Mouse (Mus musculus) neural tube, embryonic 12.5 days (tissue): Measurements from ENCODE around the gene Apol9a. TPM values are rescaled to one million over a fixed set of nuclear protein-coding genes. Genes with fewer than 3 reads are reported as not detected.

ENCODE experiments used
- ATAC-seq: fragments of 200-750 bp; cut with Nextera tagmentation; 2 replicates; pipeline ENCODE4 v1.8.0; 2017; ENCODE audit warnings: low read depth, mild to moderate bottlenecking, moderate TSS enrichment, moderate library complexity; ENCODE audit not compliant: low FRiP score
- H3K27ac ChIP-seq: fragments of 300-500 bp; sonication (generic); 2 replicates; pipeline ENCODE4 v1.5.1; 2016
- H3K27me3 ChIP-seq: fragments of 300-500 bp; sonication (generic); replicated peaks from 2 replicates; pipeline ENCODE4 v1.6.1; 2016; ENCODE audit warnings: mild to moderate bottlenecking
- H3K36me3 ChIP-seq: fragments of 300-500 bp; sonication (generic); 2 replicates; pipeline ENCODE4 v1.6.1; 2016; ENCODE audit warnings: mild to moderate bottlenecking
- H3K4me1 ChIP-seq: fragments of 300-500 bp; sonication (generic); 2 replicates; pipeline ENCODE4 v1.6.1; 2016
- H3K4me2 ChIP-seq: fragments of 300-500 bp; sonication (generic); replicated peaks from 2 replicates; pipeline ENCODE4 v1.6.1; 2016; ENCODE audit warnings: mild to moderate bottlenecking
- H3K4me3 ChIP-seq: fragments of 300-500 bp; sonication (generic); 2 replicates; pipeline ENCODE4 v1.5.1; 2016
- H3K9ac ChIP-seq: fragments of 300-500 bp; sonication (generic); 2 replicates; pipeline ENCODE4 v1.6.1; 2016; ENCODE audit warnings: mild to moderate bottlenecking
- H3K9me3 ChIP-seq: fragments of 300-500 bp; sonication (generic); 2 replicates; pipeline ENCODE4 v1.6.1; 2016; ENCODE audit warnings: mild to moderate bottlenecking
- WGBS: fragments of 180-500 bp; shearing (Covaris S2); methylation state at CpG from one replicate; pipeline ENCODE4 v1.1.7; 2016; 5-methylcytosine and 5-hydroxymethylcytosine counted together
- polyA plus RNA-seq: library from polyadenylated mRNA; unstranded; fragments of >200 nt; fragmentation: Nextera tagmentation; extraction: Ambion mirVana; gene quantifications from 2 replicates; pipeline ENCODE4 v1.2.1, GENCODE M21; 2016

The Apol9a gene
- polyA plus RNA-seq, 1 experiment from 2014 or later = 0.24 TPM

DNA sequence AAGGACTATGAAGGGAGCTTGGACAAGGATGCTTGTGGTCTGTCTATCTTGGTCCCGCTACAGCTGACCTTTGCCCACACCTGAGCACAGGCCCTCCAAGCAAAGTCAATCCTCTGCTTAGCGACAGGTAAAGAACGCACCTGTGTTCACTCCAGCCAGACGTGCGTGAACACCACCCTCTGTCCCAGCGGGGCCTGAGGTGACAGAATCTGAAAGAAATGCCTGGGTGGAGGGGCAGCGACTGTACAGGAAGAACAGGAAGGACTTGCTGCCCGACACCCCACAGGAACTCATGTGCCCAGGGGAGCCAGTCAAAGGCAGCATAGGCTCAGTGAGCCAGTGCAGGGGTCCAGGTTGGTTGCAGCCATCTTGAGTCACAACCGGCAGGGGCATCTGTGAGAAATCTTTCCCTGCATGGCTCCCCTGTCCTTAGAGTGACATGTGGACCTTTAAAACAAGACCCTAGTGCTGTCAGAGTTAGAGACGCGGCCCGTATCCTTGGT is 42.1 kb downstream of the Apol9a start:
- Histone ChIP-seq H3K9ac (no peak overlapping the region), H3K4me2 (peak overlapping the region; percentile 33; the same call in 1 of the 2 replicates), H3K4me3 (no peak overlapping the region), H3K27me3 (no peaks in the 10 kb centered on the region), H3K36me3 (no peaks in the 10 kb centered on the region), H3K27ac (no peak overlapping the region), H3K9me3 (no peaks in the 10 kb centered on the region), H3K4me1 (peaks cover 19% of the 10 kb centered on the region; the same call in 1 of the 2 replicates)
- ATAC-seq = no peak
- 93% methylated on average over 12 of the region's 12 CpGs for WGBS

DNA sequence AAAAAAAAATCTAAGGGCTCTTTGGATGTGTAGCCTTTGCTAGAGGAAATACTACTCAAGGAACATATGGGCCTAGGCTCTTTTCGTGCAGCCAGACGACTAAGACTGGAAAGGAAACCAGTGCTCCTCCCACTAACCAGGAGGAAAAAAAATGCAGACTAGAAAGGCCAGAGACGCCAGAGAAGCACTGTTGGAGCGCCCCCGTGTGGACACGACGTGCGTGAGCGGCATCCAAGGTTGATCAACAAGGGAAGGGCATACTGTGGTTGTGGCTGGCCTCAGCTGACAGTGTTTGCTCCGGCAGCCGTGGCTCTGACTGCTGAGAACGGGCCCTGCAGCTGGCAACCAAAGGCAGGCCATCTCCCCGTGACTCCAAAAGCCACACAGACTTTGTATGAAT is 42.8 kb downstream of the Apol9a start:
- Histone ChIP-seq H3K36me3 (no peaks in the 10 kb centered on the region), H3K4me3 (no peak overlapping the region), H3K4me2 (peak overlapping the region; percentile 33; the same call in 1 of the 2 replicates), H3K4me1 (peaks cover 21% of the 10 kb centered on the region; the same call in 1 of the 2 replicates), H3K9me3 (no peaks in the 10 kb centered on the region), H3K9ac (no peak overlapping the region), H3K27ac (no peak overlapping the region), H3K27me3 (no peaks in the 10 kb centered on the region)
- 0 out of 2 replicates have a peak, but pooled peaks have one; percentile 26 for ATAC-seq
- 1% methylated on average over 13 of the region's 13 CpGs for WGBS

DNA sequence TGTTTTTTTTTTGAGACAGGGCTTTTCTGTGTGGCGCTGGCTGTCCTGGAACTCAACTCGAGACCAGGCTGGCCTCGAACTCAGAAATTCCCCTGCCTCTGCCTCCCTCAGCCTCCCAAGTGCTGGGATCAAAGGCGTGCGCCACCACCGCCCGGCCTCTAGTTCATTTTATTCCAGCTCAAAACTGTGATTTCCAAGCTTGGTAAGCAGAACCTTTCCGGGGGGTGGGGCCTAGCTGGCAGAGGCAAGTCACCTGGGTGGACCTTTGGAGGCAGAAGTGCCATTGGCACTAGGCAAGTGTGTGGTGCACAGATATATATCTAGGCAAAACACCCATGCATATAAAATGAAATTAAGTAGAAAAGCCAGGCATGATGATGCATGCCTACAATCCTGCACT is 43.4 kb downstream of the Apol9a start:
- WGBS = 45% methylated on average over 8 of the region's 8 CpGs
- Histone ChIP-seq H3K4me3 (no peak overlapping the region), H3K4me2 (no peak overlapping the region), H3K27ac (0 out of 2 replicates have a peak overlapping the region, but pooled peaks have one; percentile 26), H3K27me3 (no peaks in the 10 kb centered on the region), H3K9me3 (no peaks in the 10 kb centered on the region), H3K36me3 (no peaks in the 10 kb centered on the region), H3K4me1 (peaks cover 21% of the 10 kb centered on the region; the same call in 1 of the 2 replicates), H3K9ac (no peak overlapping the region)
- peak; percentile 21; the same call in 1 of the 2 replicates for ATAC-seq

DNA sequence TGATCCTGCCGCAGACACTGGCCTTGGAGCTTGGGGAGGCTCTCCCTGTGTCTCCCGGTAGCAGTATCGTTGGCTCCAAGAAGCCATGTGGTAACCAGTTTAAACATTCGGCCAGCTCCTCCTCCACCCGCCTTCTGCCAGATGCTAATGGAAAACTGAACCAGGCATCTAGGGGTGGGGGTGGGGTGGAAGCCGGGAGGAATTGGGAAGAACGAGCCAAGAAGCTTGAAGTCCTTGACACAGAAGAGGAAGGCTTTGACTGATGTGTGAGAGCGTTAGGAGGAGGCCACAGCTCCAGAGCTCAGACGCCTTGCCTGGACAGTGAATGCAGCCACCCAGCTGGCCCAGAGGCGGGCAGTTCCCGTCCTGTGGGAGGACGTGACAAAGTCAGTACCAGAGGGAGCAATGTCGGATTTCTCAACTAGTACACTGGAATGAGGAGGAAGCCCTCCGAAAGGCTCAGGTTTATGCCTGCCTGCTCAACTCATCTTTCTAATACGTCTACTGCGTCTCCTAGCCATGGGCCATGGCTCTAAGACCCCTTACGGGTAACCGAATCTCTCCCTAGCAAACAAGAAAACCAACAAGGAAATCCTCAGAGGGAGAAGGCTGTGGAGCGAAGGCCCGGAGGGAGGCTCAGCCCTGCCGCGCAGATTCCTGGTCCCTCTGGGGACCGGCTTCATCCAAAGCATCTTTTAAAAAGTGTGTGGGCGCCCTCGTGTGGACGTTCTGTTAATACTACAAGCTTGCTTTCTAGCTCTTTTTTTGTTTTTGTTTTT is 44.0 kb downstream of the Apol9a start:
- Histone ChIP-seq H3K4me1 (peaks cover 21% of the 10 kb centered on the region; the same call in 1 of the 2 replicates), H3K4me3 (peak overlapping the region; percentile 22), H3K4me2 (peak overlapping the region; percentile 61), H3K9me3 (no peaks in the 10 kb centered on the region), H3K27me3 (no peaks in the 10 kb centered on the region), H3K27ac (peak overlapping the region; percentile 74), H3K9ac (peak overlapping the region; percentile 51), H3K36me3 (no peaks in the 10 kb centered on the region)
- ATAC-seq = peak; percentile 61; the same call in 1 of the 2 replicates
- 2% methylated on average over 26 of the region's 26 CpGs for WGBS

DNA sequence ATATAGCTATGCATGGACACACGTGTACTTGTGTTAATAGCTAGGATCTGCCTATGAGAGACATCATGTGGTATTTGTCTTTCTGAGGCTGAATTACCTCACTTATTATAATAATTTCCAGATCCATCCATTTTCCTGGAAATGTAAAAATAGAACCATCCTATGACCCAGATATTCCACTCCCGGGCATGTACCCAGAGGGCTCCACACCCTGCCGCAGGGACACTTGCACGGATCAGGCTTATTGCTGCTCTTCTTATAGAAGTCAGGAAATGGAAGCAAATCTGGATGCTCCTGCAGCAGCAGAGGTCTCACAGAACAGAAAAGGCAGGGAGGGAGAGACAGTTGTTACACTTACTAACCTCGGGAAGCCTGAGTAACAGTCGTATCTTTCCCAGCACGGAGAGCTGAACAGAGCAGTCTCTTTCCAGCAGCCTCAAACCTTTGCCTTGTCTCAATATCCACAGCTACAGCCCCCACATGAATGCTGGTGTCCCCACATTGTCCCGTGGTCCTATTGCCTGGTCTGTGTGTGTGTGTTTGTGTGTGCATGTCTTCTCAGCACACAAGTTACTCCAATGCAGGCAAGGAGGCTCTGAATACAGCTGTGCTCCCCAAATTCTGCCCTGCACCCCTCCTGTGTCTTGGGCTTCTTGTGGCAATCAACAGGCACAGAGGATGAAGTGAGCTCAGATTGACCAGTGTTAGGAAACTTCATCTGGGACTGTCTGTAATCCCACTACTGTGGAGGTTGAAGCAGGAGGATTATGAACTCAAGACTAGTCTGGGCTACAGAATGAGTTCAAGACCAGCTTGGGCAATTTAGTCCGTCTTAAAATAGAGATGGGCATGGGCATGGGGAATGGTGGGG is 45.0 kb downstream of the Apol9a start:
- Histone ChIP-seq H3K4me1 (peaks cover 24% of the 10 kb centered on the region; the same call in 1 of the 2 replicates), H3K36me3 (no peaks in the 10 kb centered on the region), H3K4me2 (peak overlapping the region; percentile 61), H3K9ac (no peak overlapping the region), H3K4me3 (no peak overlapping the region), H3K27me3 (no peaks in the 10 kb centered on the region), H3K27ac (0 out of 2 replicates have a peak overlapping the region, but pooled peaks have one; percentile 21), H3K9me3 (no peaks in the 10 kb centered on the region)
- WGBS = 65% methylated on average over 9 of the region's 9 CpGs
- ATAC-seq = no peak

DNA sequence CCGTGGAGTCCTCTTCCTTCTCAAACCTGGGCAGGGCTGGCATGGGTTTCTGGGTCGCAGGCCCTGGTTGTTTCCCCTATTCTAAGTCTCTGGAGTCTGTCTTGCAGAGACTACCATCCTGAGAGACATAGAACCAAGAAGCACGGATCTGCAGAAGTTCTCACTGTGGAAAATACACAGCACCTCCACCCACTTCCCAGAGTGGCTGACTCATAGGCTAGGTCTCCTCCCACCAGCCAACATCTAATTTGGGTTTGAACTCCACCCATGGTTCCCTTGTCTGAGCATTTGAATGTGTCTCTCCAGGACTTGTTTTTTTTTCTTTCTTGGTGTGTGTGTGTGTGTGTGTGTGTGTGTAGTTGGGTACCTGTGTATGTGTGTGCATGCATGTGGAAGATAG is 46.9 kb downstream of the Apol9a start:
- 73% methylated on average over 3 of the region's 3 CpGs for WGBS
- Histone ChIP-seq H3K4me2 (no peak overlapping the region), H3K9me3 (no peaks in the 10 kb centered on the region), H3K4me3 (no peak overlapping the region), H3K27me3 (no peaks in the 10 kb centered on the region), H3K4me1 (peaks cover 31% of the 10 kb centered on the region), H3K27ac (no peak overlapping the region), H3K9ac (no peak overlapping the region), H3K36me3 (no peaks in the 10 kb centered on the region)
- ATAC-seq = no peak

DNA sequence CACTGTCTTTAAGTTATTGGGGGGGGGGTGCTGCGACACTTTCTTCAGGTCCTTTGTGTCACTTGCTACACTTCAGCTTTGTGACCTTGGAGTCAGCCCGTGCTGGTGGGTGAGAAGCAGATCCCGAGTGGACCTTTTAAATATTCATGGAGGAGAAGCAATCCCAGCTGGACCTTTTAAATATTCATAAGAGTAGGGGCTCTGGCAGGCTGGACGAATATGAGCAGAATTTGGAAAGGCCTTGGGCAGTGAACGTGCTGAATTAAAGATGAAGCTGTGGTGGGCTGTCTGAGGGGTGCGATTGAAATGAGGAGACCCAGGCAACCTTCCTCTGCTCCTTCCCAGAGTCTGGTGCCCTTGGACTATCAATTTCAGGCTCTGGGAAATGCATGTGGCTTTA is 47.4 kb downstream of the Apol9a start:
- Histone ChIP-seq H3K27ac (no peak overlapping the region), H3K9ac (no peak overlapping the region), H3K4me3 (no peak overlapping the region), H3K9me3 (no peaks in the 10 kb centered on the region), H3K36me3 (no peaks in the 10 kb centered on the region), H3K4me2 (no peak overlapping the region), H3K27me3 (no peaks in the 10 kb centered on the region), H3K4me1 (peaks cover 31% of the 10 kb centered on the region)
- WGBS = 23% methylated on average over 6 of the region's 6 CpGs
- no peak for ATAC-seq

DNA sequence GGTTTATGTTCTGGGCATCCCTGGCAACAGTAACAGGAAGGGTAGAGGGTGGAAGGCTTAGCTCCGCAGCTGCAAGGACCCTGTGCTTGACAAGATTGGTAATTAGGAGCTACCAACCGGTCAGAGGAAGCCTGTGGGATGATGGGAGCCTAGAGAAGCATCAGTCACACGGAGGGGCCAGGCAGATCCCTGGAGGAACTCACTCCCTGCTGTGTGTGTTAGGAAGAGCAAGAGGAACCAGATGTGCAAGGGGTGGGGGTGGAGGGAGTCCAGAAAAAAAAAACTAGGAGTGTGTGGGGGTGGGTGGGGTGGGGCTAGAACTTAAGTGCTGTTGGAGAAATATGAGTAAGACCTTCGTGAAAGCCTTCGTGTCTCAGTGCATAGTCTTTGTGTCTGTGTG is 48.0 kb downstream of the Apol9a start:
- ATAC-seq = no peak
- H3K4me3 ChIP-seq = no peak overlapping the region
- H3K4me2 ChIP-seq = no peak overlapping the region
- peaks cover 27% of the 10 kb centered on the region for H3K4me1 ChIP-seq
- no peaks in the 10 kb centered on the region for H3K9me3 ChIP-seq
- 31% methylated on average over 5 of the region's 5 CpGs for WGBS
- no peaks in the 10 kb centered on the region for H3K27me3 ChIP-seq
- no peaks in the 10 kb centered on the region for H3K36me3 ChIP-seq
- no peak overlapping the region for H3K9ac ChIP-seq
- H3K27ac ChIP-seq = no peak overlapping the region

DNA sequence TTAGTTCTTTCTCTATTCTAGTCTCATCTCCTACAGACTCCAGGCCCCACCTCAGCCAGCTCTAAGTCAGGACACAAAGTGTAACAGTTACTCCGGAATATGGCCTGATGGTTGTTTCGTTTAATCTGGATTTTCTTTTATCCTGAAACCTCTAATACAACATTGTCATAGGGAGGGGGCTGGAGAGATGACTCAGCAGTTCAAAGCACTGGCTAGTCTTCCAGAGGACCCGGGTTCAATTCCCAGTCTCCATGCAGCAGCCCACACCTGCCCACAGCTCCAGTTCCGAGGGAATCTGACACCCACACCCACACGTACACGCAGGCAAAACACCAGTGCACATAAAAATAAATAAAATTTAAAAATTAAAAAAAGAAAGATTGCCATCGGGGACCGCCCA is 51.0 kb downstream of the Apol9a start:
- 93% methylated on average over 8 of the region's 8 CpGs for WGBS
- H3K4me3 ChIP-seq = no peak overlapping the region
- H3K36me3 ChIP-seq = no peaks in the 10 kb centered on the region
- H3K9me3 ChIP-seq = no peaks in the 10 kb centered on the region
- peaks cover 35% of the 10 kb centered on the region for H3K4me1 ChIP-seq
- no peaks in the 10 kb centered on the region for H3K27me3 ChIP-seq
- no peak overlapping the region for H3K9ac ChIP-seq
- ATAC-seq = no peak
- H3K4me2 ChIP-seq = no peak overlapping the region
- no peak overlapping the region for H3K27ac ChIP-seq

DNA sequence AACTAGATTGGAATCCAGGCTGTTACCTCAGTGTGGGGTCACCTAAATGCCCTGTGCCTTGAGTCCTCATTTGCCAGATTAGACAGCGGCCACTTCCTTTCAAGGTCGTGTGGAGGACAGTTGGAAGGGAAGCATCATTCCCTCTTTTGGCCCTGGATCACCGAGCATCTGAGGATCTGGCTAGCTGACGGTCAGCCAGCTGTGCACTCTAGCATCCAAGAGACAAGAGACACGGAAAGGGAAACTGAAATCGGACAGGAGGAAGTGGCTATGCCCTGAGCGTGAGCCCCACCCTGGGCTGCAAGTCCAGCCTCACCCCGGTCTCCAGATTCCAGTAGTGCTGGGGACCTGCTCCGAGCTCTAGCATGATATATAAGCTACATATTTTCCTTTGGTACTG is 51.4 kb downstream of the Apol9a start:
- 71% methylated on average over 9 of the region's 9 CpGs for WGBS
- H3K9me3 ChIP-seq = no peaks in the 10 kb centered on the region
- H3K4me3 ChIP-seq = no peak overlapping the region
- H3K9ac ChIP-seq = 0 out of 2 replicates have a peak overlapping the region, but pooled peaks have one; percentile 47
- H3K36me3 ChIP-seq = no peaks in the 10 kb centered on the region
- H3K4me2 ChIP-seq = no peak overlapping the region
- no peaks in the 10 kb centered on the region for H3K27me3 ChIP-seq
- ATAC-seq = no peak
- H3K27ac ChIP-seq = no peak overlapping the region
- peaks cover 40% of the 10 kb centered on the region for H3K4me1 ChIP-seq

DNA sequence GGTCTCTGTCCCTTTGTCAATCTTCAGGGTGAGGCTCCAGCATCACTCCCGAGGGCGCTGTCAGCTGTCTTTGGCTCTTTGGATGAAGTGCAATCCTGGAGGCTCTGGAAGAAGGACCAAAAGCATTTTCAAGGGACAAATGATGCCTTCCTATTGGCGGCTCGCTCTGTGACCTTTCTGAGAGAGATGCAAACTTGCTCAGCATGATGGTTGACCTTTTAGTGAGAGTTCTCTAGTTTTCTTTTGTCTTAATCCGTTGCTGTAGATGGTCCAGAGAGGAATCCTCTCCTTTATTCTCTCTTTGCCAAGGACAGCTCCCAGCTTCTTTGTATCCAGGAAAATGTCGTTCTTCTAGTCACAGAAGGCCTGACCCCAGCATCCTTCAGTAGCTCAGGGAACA is 51.9 kb downstream of the Apol9a start:
- Histone ChIP-seq H3K27ac (0 out of 2 replicates have a peak overlapping the region, but pooled peaks have one; percentile 3), H3K4me2 (peak overlapping the region; percentile 57), H3K4me1 (peaks cover 42% of the 10 kb centered on the region), H3K36me3 (no peaks in the 10 kb centered on the region), H3K27me3 (no peaks in the 10 kb centered on the region), H3K9me3 (no peaks in the 10 kb centered on the region), H3K4me3 (0 out of 2 replicates have a peak overlapping the region, but pooled peaks have one; percentile 27), H3K9ac (peak overlapping the region; percentile 47)
- 14% methylated on average over 6 of the region's 6 CpGs for WGBS
- ATAC-seq = peak; percentile 22; the same call in 1 of the 2 replicates
